Mouse (Mus musculus): ENCODE data around the gene Cdrt4.

DNA sequence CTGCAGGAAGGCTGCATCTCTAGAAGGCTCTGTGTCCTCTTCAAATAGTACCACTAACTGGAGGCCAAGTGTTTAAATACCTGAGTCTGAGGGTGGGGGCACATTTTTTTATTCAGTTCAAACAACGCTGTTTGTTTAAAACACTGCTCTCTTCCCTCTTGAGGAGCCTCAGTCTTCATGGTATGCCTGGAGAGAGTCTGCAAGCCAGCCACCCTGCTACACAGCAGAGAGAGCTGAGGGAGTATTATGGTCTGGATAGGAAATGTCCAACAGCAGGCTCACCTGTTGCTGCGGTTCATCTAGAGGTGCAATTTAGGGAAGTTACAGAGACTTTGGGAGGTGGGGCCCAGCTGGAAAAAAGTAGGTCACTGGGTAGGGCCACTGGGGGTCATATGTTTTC lies 35.5 kb upstream of the Cdrt4 start:
- no peak for TF ChIP-seq ZC3H11A (IDR thresholded peaks at IDR 0.05; ENCODE audit: low read depth, low read length)
- TF ChIP-seq EP300 (IDR thresholded peaks at IDR 0.05; ENCODE audit: low read depth in 1 of 2, low read length in 2 of 2), result no peak
- no peak for TF ChIP-seq E2F4 (IDR thresholded peaks at IDR 0.05; ENCODE audit: borderline replicate concordance, low read depth, low read length)
- no peak for TF ChIP-seq CTCF (IDR thresholded peaks at IDR 0.05 in 2 of 3, conservative IDR thresholded peaks at IDR 0.05 in 1 of 3; ENCODE audit: control insufficient read depth in 1 of 3, insufficient read depth in 1 of 3, low read depth in 2 of 3, low read length in 3 of 3, poor library complexity in 1 of 3, severe bottlenecking in 1 of 3)
- no peak for TF ChIP-seq USF1 (IDR thresholded peaks at IDR 0.05; ENCODE audit: low read depth, low read length)
- no peak for TF ChIP-seq POLR2AphosphoS5 (IDR thresholded peaks at IDR 0.05; ENCODE audit: borderline replicate concordance, low read depth, low read length)
- no peak for TF ChIP-seq GABPA (IDR thresholded peaks at IDR 0.05; ENCODE audit: low read depth, low read length)
- TF ChIP-seq BHLHE40 (IDR thresholded peaks at IDR 0.05; ENCODE audit: borderline replicate concordance, low read depth, low read length), result no peak
- TF ChIP-seq POLR2A (IDR thresholded peaks at IDR 0.05; ENCODE audit: control insufficient read depth in 1 of 2, insufficient read depth in 1 of 2, low read depth in 1 of 2, low read length in 2 of 2, poor library complexity in 1 of 2), result no peak
- no peak for TF ChIP-seq MXI1 (IDR thresholded peaks at IDR 0.05; ENCODE audit: low read depth, low read length)
- no peak for TF ChIP-seq TAL1 (IDR thresholded peaks at IDR 0.05; ENCODE audit: low read length)
- TF ChIP-seq TBP (IDR thresholded peaks at IDR 0.05; ENCODE audit: low read depth, low read length), result no peak
